Mouse (Mus musculus): Measurements from ENCODE around the gene Gm5142. TPM values are rescaled to one million over a fixed set of nuclear protein-coding genes. Genes with fewer than 3 reads are reported as not detected.

Gene Gm5142
- polyA plus RNA-seq (2017; shearing (Covaris generic)), result not detected

DNA sequence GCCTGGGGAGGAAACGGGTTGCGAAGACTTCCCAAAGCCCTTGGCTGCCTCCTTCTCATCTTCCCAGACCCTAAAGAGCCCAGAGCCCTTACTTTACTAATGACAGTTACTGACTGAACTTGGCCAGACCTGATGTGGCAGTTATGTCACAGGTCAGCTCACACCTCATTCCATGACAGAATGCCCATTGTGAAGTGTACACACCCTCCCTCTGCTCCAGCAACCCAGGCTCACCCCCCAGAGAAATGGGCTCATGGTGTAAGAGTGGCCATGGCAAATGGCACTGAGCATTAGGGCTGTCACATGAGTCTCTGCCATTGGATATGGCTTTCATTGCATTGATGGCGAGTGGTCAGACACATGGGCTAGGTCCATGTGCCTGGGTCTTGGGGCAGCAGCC lies at the start of gene Gm5142:
Gm5142 (minus strand) TSS at position 101 of the 400 bp plus-strand sequence.

GRCm38 (mm10) chr14:59200711-59201603 lies 22.4 kb upstream of the Gm5142 start, which contains the start of gene Rcbtb1:
Gene Rcbtb1 (plus strand): TSS chr14:59201209.

GRCm38 (mm10) chr14:59142793-59143192 lies 35.8 kb downstream of the Gm5142 start, which contains the start of gene 1700129C05Rik:
Gene 1700129C05Rik (minus strand): TSS chr14:59142893.

Other genes starting within 250 kb of the Gm5142 start
- not detected for gene 1700129C05Rik, start 35.9 kb downstream of the Gm5142 start, polyA plus RNA-seq (2017; shearing (Covaris generic))
- 21.1 TPM for gene Rcbtb1, start 22.5 kb upstream of the Gm5142 start, polyA plus RNA-seq (2017; shearing (Covaris generic))
- 10.5 TPM for gene Gm6904, start 81.5 kb upstream of the Gm5142 start, polyA plus RNA-seq (2017; shearing (Covaris generic))
- gene Phf11a, start 118.8 kb upstream of the Gm5142 start, polyA plus RNA-seq (2017; shearing (Covaris generic)), result 44.9 TPM
- gene Phf11b, start 162.6 kb upstream of the Gm5142 start, polyA plus RNA-seq (2017; shearing (Covaris generic)), result 249 TPM
- 17.7 TPM for gene Phf11d, start 186.7 kb upstream of the Gm5142 start, polyA plus RNA-seq (2017; shearing (Covaris generic))
- 27.2 TPM for gene Phf11c, start 216.6 kb upstream of the Gm5142 start, polyA plus RNA-seq (2017; shearing (Covaris generic))

Data from activated CD4-positive, CD25-positive, alpha-beta regulatory T cell, adult 9 weeks (primary cell).